Mouse (Mus musculus) myocyte (in vitro differentiated cells): ENCODE data around the gene Tgfbr3l.

Source experiments
- E2F4 ChIP-seq: IDR thresholded peaks from one replicate; pipeline ENCODE4 v1.6.1; 2011; ENCODE audit warnings: mild to moderate bottlenecking, control low read depth, moderate library complexity; ENCODE audit not compliant: insufficient read depth
- MYOD1 ChIP-seq, 3 experiments: IDR thresholded peaks; one replicate each; pipeline ENCODE4 v1.6.1; 2011; ENCODE audit warnings: control low read depth in 2 of 3, low read depth in 2 of 3, mild to moderate bottlenecking in 2 of 3, moderate library complexity in 1 of 3; ENCODE audit not compliant: insufficient read length in 2 of 3, control insufficient read depth in 1 of 3
- MYOG ChIP-seq, 3 experiments: IDR thresholded peaks; one replicate each; pipeline ENCODE4 v1.6.1; 2011; ENCODE audit warnings: control low read depth in 2 of 3, low read depth in 2 of 3, mild to moderate bottlenecking in 2 of 3; ENCODE audit not compliant: insufficient read length in 2 of 3, control insufficient read depth in 1 of 3, insufficient read depth in 1 of 3
- POLR2A ChIP-seq: IDR thresholded peaks from one replicate; pipeline ENCODE4 v1.6.1; 2011; ENCODE audit warnings: low read depth, mild to moderate bottlenecking, control low read depth, moderate library complexity; ENCODE audit not compliant: insufficient read length
- POLR2AphosphoS2 ChIP-seq: IDR thresholded peaks from one replicate; pipeline ENCODE4 v1.6.1; 2011; ENCODE audit warnings: low read depth, control low read depth; ENCODE audit not compliant: insufficient read length
- USF1 ChIP-seq: IDR thresholded peaks from one replicate; pipeline ENCODE4 v1.6.1; 2011; ENCODE audit warnings: low read depth, mild to moderate bottlenecking, control low read depth, moderate library complexity

- TF ChIP-seq MYOG (IDR thresholded peaks at IDR 0.05; ENCODE audit: control insufficient read depth in 1 of 3, insufficient read depth in 1 of 3, insufficient read length in 2 of 3, low read depth in 2 of 3) (no peak), POLR2AphosphoS2 (no peak), USF1 (no peak), POLR2A (no peak), E2F4 (no peak), MYOD1 (IDR thresholded peaks at IDR 0.05; ENCODE audit: control insufficient read depth in 1 of 3, insufficient read length in 2 of 3, low read depth in 2 of 3) (no peak)
Observed at GRCm38 (mm10) chr8:4226323-4226722, 21.7 kb upstream of the Tgfbr3l start.
